Mouse (Mus musculus) liver, adult 2 months (tissue): ENCODE data around the gene Gm27179. TPM values are rescaled to one million over a fixed set of nuclear protein-coding genes. Genes with fewer than 3 reads are reported as not detected.
"Not testable (repeated sequence)": the region's sequence is repeated elsewhere in the genome, so short reads cannot be mapped to it uniquely, and the experiment has no call there.

Experiments
- DNase-seq: peaks from one replicate; pipeline ENCODE4 v3.0.0-alpha.2; 2011; ENCODE audit warnings: low read depth, low spot score; ENCODE audit errors: extremely low read depth
- H3K27ac ChIP-seq: fragments of 200-500 bp; replicated peaks from 2 replicates; pipeline ENCODE4 v1.5.1; 2012; ENCODE audit warnings: low read depth, mild to moderate bottlenecking, control low read depth, inconsistent platforms, low read length; ENCODE audit not compliant: insufficient read depth
- H3K27me3 ChIP-seq: fragments of 200-500 bp; 2 replicates; pipeline ENCODE4 v1.6.1; 2012; ENCODE audit warnings: mild to moderate bottlenecking, moderate library complexity, low read length, inconsistent platforms; ENCODE audit not compliant: control insufficient read depth, insufficient read depth
- H3K36me3 ChIP-seq: fragments of 200-500 bp; 2 replicates; pipeline ENCODE4 v1.6.1; 2012; ENCODE audit warnings: low read length, inconsistent platforms; ENCODE audit not compliant: control insufficient read depth, insufficient read depth
- H3K4me1 ChIP-seq: fragments of 200-500 bp; 2 replicates; pipeline ENCODE4 v1.6.1; 2011; ENCODE audit warnings: low read length; ENCODE audit not compliant: control insufficient read depth, insufficient read depth
- H3K4me3 ChIP-seq: fragments of 200-500 bp; 2 replicates; pipeline ENCODE4 v1.5.1; 2011; ENCODE audit warnings: low read depth, mild to moderate bottlenecking, control low read depth, low read length, moderate library complexity; ENCODE audit not compliant: insufficient read depth
- H3K79me2 ChIP-seq: fragments of 200-500 bp; 2 replicates; pipeline ENCODE4 v1.6.1; 2012; ENCODE audit warnings: inconsistent platforms, mild to moderate bottlenecking, low read length, moderate library complexity; ENCODE audit not compliant: control insufficient read depth, insufficient read depth
- H3K9ac ChIP-seq: fragments of 200-500 bp; 2 replicates; pipeline ENCODE4 v1.6.1; 2012; ENCODE audit warnings: low read depth, mild to moderate bottlenecking, control low read depth, inconsistent platforms, low read length
- WGBS: fragments of 180-500 bp; shearing (Covaris S2); methylation state at CpG from one replicate; pipeline ENCODE4 v1.1.7; 2018; 5-methylcytosine and 5-hydroxymethylcytosine counted together
- polyA plus RNA-seq: library from polyadenylated mRNA; depleted of rRNA; stranded (reverse); fragments of >200 nt; gene quantifications from 2 replicates; pipeline ENCODE4 v1.2.3, GENCODE M21; 2012
- total RNA-seq: library from RNA; depleted of rRNA; stranded (reverse); fragments of >200 nt; gene quantifications from 2 replicates; pipeline ENCODE4 v1.2.3, GENCODE M21; 2014

Gene Gm27179
- total and polyA plus RNA-seq, 2 experiments: not detected

- H3K4me3 ChIP-seq, H3K79me2 ChIP-seq, H3K4me1 ChIP-seq, H3K27ac ChIP-seq, H3K27me3 ChIP-seq, H3K36me3 ChIP-seq, H3K9ac ChIP-seq, DNase-seq: not testable (repeated sequence)
- no CpG with 5 or more reads among the region's 7 CpGs for WGBS
Observed at GRCm38 (mm10) chr14:69536539-69536938, 24.2 kb upstream of the Gm27179 start.

GRCm38 (mm10) chr14:69526202-69526601 lies 13.9 kb upstream of the Gm27179 start:
- not testable (repeated sequence) for H3K9ac ChIP-seq, DNase-seq, H3K27me3 ChIP-seq, H3K36me3 ChIP-seq, H3K4me3 ChIP-seq, H3K4me1 ChIP-seq, H3K79me2 ChIP-seq, H3K27ac ChIP-seq
- no CpG with 5 or more reads among the region's 1 CpGs for WGBS

GRCm38 (mm10) chr14:69523001-69523400 lies 10.7 kb upstream of the Gm27179 start:
- not testable (repeated sequence) for H3K79me2 ChIP-seq, H3K4me1 ChIP-seq, H3K4me3 ChIP-seq, H3K27me3 ChIP-seq, H3K27ac ChIP-seq, DNase-seq, H3K36me3 ChIP-seq, H3K9ac ChIP-seq
- WGBS: no CpG with 5 or more reads among the region's 1 CpGs

GRCm38 (mm10) chr14:69520810-69521209 lies 8.5 kb upstream of the Gm27179 start:
- not testable (repeated sequence) for DNase-seq, H3K27me3 ChIP-seq, H3K79me2 ChIP-seq, H3K9ac ChIP-seq, H3K36me3 ChIP-seq, H3K27ac ChIP-seq, H3K4me3 ChIP-seq, H3K4me1 ChIP-seq
- WGBS: no CpG with 5 or more reads among the region's 2 CpGs

DNA sequence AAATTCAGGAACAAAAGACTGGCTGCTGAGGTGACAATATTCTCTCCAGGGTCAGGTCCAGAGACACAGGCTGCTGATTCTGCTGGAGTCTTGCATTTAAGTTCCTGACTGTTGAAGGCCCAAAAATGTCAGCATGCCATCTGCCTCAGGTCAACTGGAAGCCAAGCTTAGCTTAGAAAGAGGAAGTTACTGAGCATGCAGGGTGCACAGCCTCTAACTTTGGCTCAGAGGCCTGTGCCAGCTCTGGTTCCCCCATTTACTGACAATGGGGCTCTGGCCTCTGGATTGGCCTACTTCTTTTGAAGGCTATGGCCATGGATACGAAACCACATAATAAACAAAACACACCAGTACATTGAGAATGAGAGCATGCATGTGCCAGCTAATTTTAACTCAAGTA lies 5.3 kb downstream of the Gm27179 start:
- H3K4me3 ChIP-seq, DNase-seq, H3K36me3 ChIP-seq, H3K9ac ChIP-seq, H3K27ac ChIP-seq, H3K27me3 ChIP-seq, H3K79me2 ChIP-seq, H3K4me1 ChIP-seq: not testable (repeated sequence)
- no CpG with 5 or more reads among the region's 1 CpGs for WGBS

GRCm38 (mm10) chr14:69503174-69503573 lies 9.2 kb downstream of the Gm27179 start, which contains the start of gene Gm16867:
Gm16867 (minus strand) TSS chr14:69503362.
- H3K9ac ChIP-seq, H3K27ac ChIP-seq, H3K27me3 ChIP-seq, H3K4me1 ChIP-seq, H3K79me2 ChIP-seq, H3K4me3 ChIP-seq, DNase-seq, H3K36me3 ChIP-seq: not testable (repeated sequence)
- WGBS: no CpG with 5 or more reads among the region's 29 CpGs

- not testable (repeated sequence) for H3K27me3 ChIP-seq, DNase-seq, H3K4me1 ChIP-seq, H3K4me3 ChIP-seq, H3K36me3 ChIP-seq, H3K9ac ChIP-seq, H3K27ac ChIP-seq, H3K79me2 ChIP-seq
- no CpG with 5 or more reads among the region's 73 CpGs for WGBS
Observed at GRCm38 (mm10) chr14:69502440-69503150, 9.8 kb downstream of the Gm27179 start.

- H3K4me1 ChIP-seq, H3K36me3 ChIP-seq, H3K27me3 ChIP-seq, H3K4me3 ChIP-seq, H3K79me2 ChIP-seq, H3K9ac ChIP-seq, DNase-seq, H3K27ac ChIP-seq: not testable (repeated sequence)
Observed at GRCm38 (mm10) chr14:69496259-69496658, 16.1 kb downstream of the Gm27179 start.

- not testable (repeated sequence) for H3K9ac ChIP-seq, H3K79me2 ChIP-seq, H3K4me1 ChIP-seq, H3K36me3 ChIP-seq, H3K27ac ChIP-seq, DNase-seq, H3K27me3 ChIP-seq, H3K4me3 ChIP-seq
- WGBS: no CpG with 5 or more reads among the region's 2 CpGs
Observed at GRCm38 (mm10) chr14:69494946-69495345, 17.4 kb downstream of the Gm27179 start.
